Mouse (Mus musculus) liver, embryonic 12.5 days (tissue): ENCODE measurements around the gene Rgs9bp. TPM values are rescaled to one million over a fixed set of nuclear protein-coding genes. Genes with fewer than 3 reads are reported as not detected.

Source experiments
- ATAC-seq: fragments of 200-750 bp; cut with Nextera tagmentation; 2 replicates; pipeline ENCODE4 v1.8.0; 2017; ENCODE audit warnings: moderate number of reproducible peaks, mild to moderate bottlenecking, moderate library complexity
- H3K27ac ChIP-seq: fragments of 300-500 bp; sonication (generic); 2 replicates; pipeline ENCODE4 v1.5.1; 2016; ENCODE audit warnings: mild to moderate bottlenecking
- H3K27me3 ChIP-seq: fragments of 300-500 bp; sonication (generic); replicated peaks from 2 replicates; pipeline ENCODE4 v1.6.1; 2016; ENCODE audit warnings: mild to moderate bottlenecking, moderate library complexity
- H3K36me3 ChIP-seq: fragments of 300-500 bp; sonication (generic); 2 replicates; pipeline ENCODE4 v1.6.1; 2016; ENCODE audit warnings: mild to moderate bottlenecking, moderate library complexity
- H3K4me1 ChIP-seq: fragments of 300-500 bp; sonication (generic); 2 replicates; pipeline ENCODE4 v1.6.1; 2016
- H3K4me2 ChIP-seq: fragments of 300-500 bp; sonication (generic); 2 replicates; pipeline ENCODE4 v1.6.1; 2016; ENCODE audit warnings: mild to moderate bottlenecking, moderate library complexity
- H3K4me3 ChIP-seq: fragments of 300-500 bp; sonication (generic); 2 replicates; pipeline ENCODE4 v1.5.1; 2016; ENCODE audit warnings: mild to moderate bottlenecking, moderate library complexity
- H3K9ac ChIP-seq: fragments of 300-500 bp; sonication (generic); 2 replicates; pipeline ENCODE4 v1.6.1; 2016; ENCODE audit warnings: mild to moderate bottlenecking, moderate library complexity
- H3K9me3 ChIP-seq: fragments of 300-500 bp; sonication (generic); replicated peaks from 2 replicates; pipeline ENCODE4 v1.6.1; 2016; ENCODE audit warnings: mild to moderate bottlenecking, moderate library complexity
- WGBS: fragments of 180-500 bp; shearing (Covaris S2); methylation state at CpG from one replicate; pipeline ENCODE4 v1.1.7; 2016; ENCODE audit not compliant: insufficient replicate concordance; 5-methylcytosine and 5-hydroxymethylcytosine counted together
- polyA plus RNA-seq: library from polyadenylated mRNA; unstranded; fragments of >200 nt; fragmentation: Nextera tagmentation; extraction: Ambion mirVana; gene quantifications from 2 replicates; pipeline ENCODE4 v1.2.1, GENCODE M21; 2016

The Rgs9bp gene
- 0.06 and 0.11 TPM in 2 replicates for polyA plus RNA-seq

- Histone ChIP-seq H3K9ac (peak within 1 kb of the TSS; percentile 91), H3K27ac (peak within 1 kb of the TSS; percentile 86), H3K4me3 (peak within 1 kb of the TSS; percentile 96), H3K9me3 (no peaks in the 10 kb centered on the region), H3K27me3 (peaks cover 48% of the 10 kb centered on the region), H3K36me3 (no peaks in the 10 kb centered on the region), H3K4me1 (peaks cover 56% of the 10 kb centered on the region), H3K4me2 (peak within 1 kb of the TSS; percentile 99)
- WGBS = under 1% methylated on average over 45 of the region's 45 CpGs
- peak; percentile 30 for ATAC-seq
Measured at GRCm38 (mm10) chr7:35585191-35586054, at the start of gene Rgs9bp. Gene Rgs9bp (minus strand): TSS chr7:35585582.

GRCm38 (mm10) chr7:35628496-35628895 lies 43.1 kb upstream of the Rgs9bp start:
- 64% methylated on average over 5 of the region's 5 CpGs for WGBS
- Histone ChIP-seq H3K36me3 (peaks cover 95% of the 10 kb centered on the region), H3K4me1 (no peaks in the 10 kb centered on the region), H3K27ac (no peak overlapping the region), H3K27me3 (no peaks in the 10 kb centered on the region), H3K9me3 (no peaks in the 10 kb centered on the region), H3K4me3 (no peak overlapping the region), H3K9ac (no peak overlapping the region), H3K4me2 (no peak overlapping the region)
- no peak for ATAC-seq

DNA sequence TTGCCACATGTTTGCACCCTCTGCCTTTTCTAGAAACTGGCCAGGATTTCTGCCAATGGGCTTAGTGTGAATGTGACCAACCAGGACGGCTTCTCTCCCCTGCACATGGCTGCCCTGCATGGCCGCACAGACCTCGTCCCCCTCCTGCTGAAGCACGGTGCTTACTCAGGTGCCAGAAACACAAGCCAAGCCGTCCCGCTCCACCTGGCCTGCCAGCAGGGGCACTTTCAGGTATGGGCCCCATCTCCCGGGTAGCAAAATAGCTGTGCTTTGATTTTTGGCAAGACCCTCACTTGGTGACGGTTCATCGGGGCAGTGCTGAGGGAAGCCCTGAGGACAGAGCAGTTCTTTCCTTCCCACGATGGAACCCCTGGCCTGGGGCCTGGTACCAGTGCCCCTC lies 42.0 kb upstream of the Rgs9bp start:
- Histone ChIP-seq H3K27ac (no peak overlapping the region), H3K9ac (no peak overlapping the region), H3K4me1 (no peaks in the 10 kb centered on the region), H3K9me3 (no peaks in the 10 kb centered on the region), H3K36me3 (peaks cover 95% of the 10 kb centered on the region), H3K4me2 (no peak overlapping the region), H3K4me3 (no peak overlapping the region), H3K27me3 (no peaks in the 10 kb centered on the region)
- WGBS = 84% methylated on average over 10 of the region's 10 CpGs
- no peak for ATAC-seq

DNA sequence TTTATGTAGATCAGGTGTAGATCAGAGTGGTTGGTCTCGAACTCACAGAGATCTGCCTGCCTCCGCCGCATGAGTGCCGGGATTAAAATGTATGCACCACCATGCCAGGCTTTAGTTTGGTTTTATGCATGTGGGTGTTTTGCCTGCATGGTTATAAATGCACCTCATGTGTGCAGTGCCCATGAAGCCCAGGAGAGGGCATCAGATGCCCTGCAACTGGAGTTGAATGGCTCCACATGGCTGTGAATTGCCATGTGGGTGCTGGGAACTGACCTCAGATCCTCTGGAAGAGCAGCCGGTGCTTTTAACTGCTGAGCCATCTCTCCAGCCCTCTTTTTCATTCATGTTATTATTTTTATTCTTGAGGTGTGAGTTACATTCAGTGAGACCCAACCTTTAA lies 40.7 kb upstream of the Rgs9bp start:
- no peak for ATAC-seq
- peaks cover 97% of the 10 kb centered on the region for H3K36me3 ChIP-seq

GRCm38 (mm10) chr7:35622626-35623025 lies 37.2 kb upstream of the Rgs9bp start:
- no peaks in the 10 kb centered on the region for H3K27me3 ChIP-seq
- ATAC-seq = no peak
- no peak overlapping the region for H3K27ac ChIP-seq
- H3K4me2 ChIP-seq = no peak overlapping the region
- WGBS = 84% methylated on average over 10 of the region's 10 CpGs
- H3K4me1 ChIP-seq = no peaks in the 10 kb centered on the region
- H3K9me3 ChIP-seq = no peaks in the 10 kb centered on the region
- peaks cover 100% of the 10 kb centered on the region for H3K36me3 ChIP-seq
- no peak overlapping the region for H3K4me3 ChIP-seq
- no peak overlapping the region for H3K9ac ChIP-seq

More for the DNA sequence above, 40.7 kb upstream of the Rgs9bp start:
- Histone ChIP-seq H3K9ac (no peak overlapping the region), H3K4me3 (no peak overlapping the region), H3K4me1 (no peaks in the 10 kb centered on the region), H3K27me3 (no peaks in the 10 kb centered on the region), H3K4me2 (no peak overlapping the region), H3K27ac (no peak overlapping the region), H3K9me3 (no peaks in the 10 kb centered on the region)
- WGBS = 92% methylated on average over 5 of the region's 5 CpGs

GRCm38 (mm10) chr7:35617513-35617912 lies 32.1 kb upstream of the Rgs9bp start:
- no peaks in the 10 kb centered on the region for H3K9me3 ChIP-seq
- H3K27ac ChIP-seq = no peak overlapping the region
- H3K4me3 ChIP-seq = no peak overlapping the region
- ATAC-seq = no peak
- H3K9ac ChIP-seq = no peak overlapping the region
- H3K4me1 ChIP-seq = no peaks in the 10 kb centered on the region
- H3K4me2 ChIP-seq = no peak overlapping the region
- WGBS = 78% methylated on average over 4 of the region's 4 CpGs
- H3K36me3 ChIP-seq = peaks cover 100% of the 10 kb centered on the region
- H3K27me3 ChIP-seq = no peaks in the 10 kb centered on the region

- no peak overlapping the region for H3K9ac ChIP-seq
- H3K27me3 ChIP-seq = no peaks in the 10 kb centered on the region
- no peaks in the 10 kb centered on the region for H3K4me1 ChIP-seq
- 0 out of 2 replicates have a peak, but pooled peaks cover 4% of the 10 kb centered on the region for H3K9me3 ChIP-seq
- no peak overlapping the region for H3K4me2 ChIP-seq
- 88% methylated on average over 10 of the region's 10 CpGs for WGBS
- peaks cover 97% of the 10 kb centered on the region for H3K36me3 ChIP-seq
- no peak for ATAC-seq
- no peak overlapping the region for H3K27ac ChIP-seq
- H3K4me3 ChIP-seq = no peak overlapping the region
Measured at GRCm38 (mm10) chr7:35609245-35609644, 23.9 kb upstream of the Rgs9bp start.

- Histone ChIP-seq H3K27ac (no peak overlapping the region), H3K4me3 (no peak overlapping the region), H3K9ac (no peak overlapping the region), H3K27me3 (no peaks in the 10 kb centered on the region), H3K36me3 (peaks cover 97% of the 10 kb centered on the region), H3K4me1 (no peaks in the 10 kb centered on the region), H3K4me2 (no peak overlapping the region), H3K9me3 (0 out of 2 replicates have a peak, but pooled peaks cover 4% of the 10 kb centered on the region)
- 70% methylated on average over 10 of the region's 10 CpGs for WGBS
- no peak for ATAC-seq
Measured at GRCm38 (mm10) chr7:35606816-35607215, 21.4 kb upstream of the Rgs9bp start.

- Histone ChIP-seq H3K36me3 (peaks cover 95% of the 10 kb centered on the region), H3K4me3 (no peak overlapping the region), H3K27ac (no peak overlapping the region), H3K9ac (no peak overlapping the region), H3K4me2 (no peak overlapping the region), H3K4me1 (peaks cover 27% of the 10 kb centered on the region), H3K9me3 (0 out of 2 replicates have a peak, but pooled peaks cover 1% of the 10 kb centered on the region), H3K27me3 (no peaks in the 10 kb centered on the region)
- 88% methylated on average over 5 of the region's 5 CpGs for WGBS
- ATAC-seq = no peak
Measured at GRCm38 (mm10) chr7:35602766-35603165, 17.4 kb upstream of the Rgs9bp start.

DNA sequence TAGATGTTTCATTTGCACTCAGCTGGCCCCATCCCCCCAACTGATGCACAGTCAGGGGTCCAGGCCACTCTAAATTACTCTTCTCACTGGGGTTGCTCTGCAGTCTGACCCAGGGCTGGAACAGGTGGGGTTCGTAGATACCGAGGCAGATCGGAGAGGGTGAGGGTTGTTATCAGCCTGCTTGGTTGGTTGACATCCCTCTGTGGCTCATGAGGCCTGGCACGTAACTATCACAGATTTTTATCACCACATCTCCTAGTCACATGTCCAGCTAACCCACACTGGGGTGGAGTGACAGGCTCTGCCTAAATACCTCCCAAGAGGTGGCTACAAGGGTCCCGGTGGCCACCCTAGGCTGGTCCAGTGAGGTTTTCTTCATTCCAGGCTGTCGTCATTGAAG lies 15.7 kb upstream of the Rgs9bp start:
- Histone ChIP-seq H3K4me1 (peaks cover 27% of the 10 kb centered on the region), H3K4me2 (no peak overlapping the region), H3K27ac (peak overlapping the region; percentile 29; the same call in 1 of the 2 replicates), H3K4me3 (no peak overlapping the region), H3K36me3 (peaks cover 95% of the 10 kb centered on the region), H3K9ac (no peak overlapping the region), H3K9me3 (no peaks in the 10 kb centered on the region), H3K27me3 (no peaks in the 10 kb centered on the region)
- peak; percentile 83 for ATAC-seq
- 35% methylated on average over 6 of the region's 6 CpGs for WGBS

- H3K27me3 ChIP-seq = no peaks in the 10 kb centered on the region
- 82% methylated on average over 10 of the region's 10 CpGs for WGBS
- no peak overlapping the region for H3K4me3 ChIP-seq
- H3K4me2 ChIP-seq = no peak overlapping the region
- no peak for ATAC-seq
- H3K4me1 ChIP-seq = peaks cover 27% of the 10 kb centered on the region
- H3K9me3 ChIP-seq = no peaks in the 10 kb centered on the region
- H3K27ac ChIP-seq = no peak overlapping the region
- H3K9ac ChIP-seq = no peak overlapping the region
- H3K36me3 ChIP-seq = peaks cover 97% of the 10 kb centered on the region
Measured at GRCm38 (mm10) chr7:35600031-35600430, 14.6 kb upstream of the Rgs9bp start.

DNA sequence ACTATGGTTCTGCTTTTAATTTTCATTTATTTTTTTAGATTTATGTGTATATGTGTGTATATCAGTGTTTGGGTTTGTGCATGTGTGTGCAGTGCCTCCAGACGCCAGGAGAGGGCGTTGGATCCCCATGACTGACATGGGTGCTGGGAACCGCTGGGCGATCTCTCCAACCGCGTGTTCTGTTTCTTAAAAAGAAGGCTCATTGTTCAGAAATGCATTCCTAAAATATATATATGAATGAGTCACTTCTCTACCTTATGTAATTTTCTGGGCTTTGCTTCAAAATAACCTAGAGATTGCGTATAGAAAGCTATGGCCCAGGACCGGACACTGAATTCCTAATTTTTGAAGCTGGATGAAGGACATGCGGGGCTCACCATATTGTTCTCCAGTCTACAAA lies 14.1 kb upstream of the Rgs9bp start:
- 86% methylated on average over 9 of the region's 9 CpGs for WGBS
- H3K27me3 ChIP-seq = no peaks in the 10 kb centered on the region
- H3K9me3 ChIP-seq = no peaks in the 10 kb centered on the region
- ATAC-seq = no peak
- H3K36me3 ChIP-seq = peaks cover 98% of the 10 kb centered on the region
- H3K4me3 ChIP-seq = no peak overlapping the region
- no peak overlapping the region for H3K4me2 ChIP-seq
- peaks cover 27% of the 10 kb centered on the region for H3K4me1 ChIP-seq
- H3K9ac ChIP-seq = no peak overlapping the region
- no peak overlapping the region for H3K27ac ChIP-seq
